Mouse (Mus musculus): ENCODE results near the gene Cyp2d10. TPM values are rescaled to one million over a fixed set of nuclear protein-coding genes. Genes with fewer than 3 reads are reported as not detected.
"Not testable (repeated sequence)": the region's sequence is repeated elsewhere in the genome, so short reads cannot be mapped to it uniquely, and the experiment has no call there.

Cyp2d10 gene
- 0.18 and 0.63 TPM in 2 replicates for polyA plus RNA-seq (2015; fragmentation: Nextera tagmentation; extraction: Ambion mirVana)

DNA sequence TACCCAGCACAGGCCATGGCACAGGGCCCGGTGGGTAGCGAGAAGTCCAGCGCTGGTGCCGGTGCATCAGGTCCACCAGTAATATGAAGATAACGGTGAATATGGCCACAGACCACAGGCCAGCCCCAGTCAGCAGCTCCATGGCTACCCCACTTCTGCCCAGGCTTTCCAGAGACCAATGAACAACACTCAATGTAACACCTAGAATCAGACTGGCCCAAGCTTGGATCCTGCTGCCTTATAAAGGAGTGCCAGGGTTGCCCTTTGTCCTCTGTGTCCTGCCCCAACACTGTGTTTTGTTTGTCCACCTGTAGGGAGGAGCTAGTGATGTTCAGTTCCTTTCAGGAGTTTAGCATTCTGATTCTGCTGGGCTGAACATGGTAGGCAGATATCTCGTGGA lies at the start of gene Cyp2d10:
Gene Cyp2d10, minus strand, starts transcription at position 215 of the 400 bp plus-strand sequence.
- Histone ChIP-seq H3K9me3 (ENCODE audit: control insufficient read depth, low read length) (no peaks in the 10 kb centered on the region), H3K4me2 (ENCODE audit: low read depth, low read length) (no peak within 1 kb of the TSS), H3K4me3 (ENCODE audit: low read length) (no peak within 1 kb of the TSS), H3K36me3 (ENCODE audit: control insufficient read depth, insufficient read depth, low read length) (no peaks in the 10 kb centered on the region), H3K9ac (ENCODE audit: low read length) (no peak within 1 kb of the TSS), H3K4me1 (replicated peaks; ENCODE audit: control insufficient read depth, insufficient read depth, low read length) (no peaks in the 10 kb centered on the region), H3K27me3 (ENCODE audit: control insufficient read depth, insufficient read depth, low read depth, low read length) (no peaks in the 10 kb centered on the region), H3K27ac (ENCODE audit: low read length) (no peak within 1 kb of the TSS)
- WGBS: 92% methylated on average over 6 of the region's 6 CpGs
- ATAC-seq (ENCODE audit: low read depth): no peak

DNA sequence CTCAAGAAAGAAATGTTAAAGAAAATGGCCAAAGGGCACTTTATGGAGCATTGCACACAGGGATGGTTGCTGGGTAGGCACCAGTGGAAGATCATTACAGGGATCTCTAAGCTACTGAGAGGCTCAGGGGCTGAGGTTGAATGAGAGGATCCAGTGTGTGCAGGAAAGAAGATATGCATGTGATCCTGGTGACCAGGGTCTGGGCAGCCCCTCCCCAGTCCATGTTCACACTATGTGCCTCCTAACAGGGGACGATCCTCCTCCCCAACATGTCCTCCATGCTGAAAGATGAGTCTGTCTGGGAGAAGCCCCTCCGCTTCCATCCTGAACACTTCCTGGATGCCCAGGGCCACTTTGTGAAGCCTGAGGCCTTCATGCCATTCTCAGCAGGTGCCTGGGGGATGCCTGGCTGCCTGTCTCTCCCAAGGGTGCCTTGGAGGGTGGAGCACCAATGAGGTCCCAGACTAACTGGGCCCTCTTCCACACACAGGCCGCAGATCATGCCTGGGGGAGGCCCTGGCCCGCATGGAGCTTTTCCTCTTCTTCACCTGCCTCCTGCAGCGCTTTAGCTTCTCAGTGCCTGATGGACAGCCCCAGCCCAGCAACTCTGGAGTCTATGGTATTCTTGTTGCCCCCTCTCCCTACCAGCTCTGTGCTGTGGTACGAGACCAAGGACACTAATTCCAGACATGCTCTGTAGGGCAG lies 49.2 kb upstream of the Cyp2d10 start:
- H3K27ac ChIP-seq (ENCODE audit: low read length); H3K27me3 ChIP-seq (ENCODE audit: control insufficient read depth, insufficient read depth, low read depth, low read length); H3K9ac ChIP-seq (ENCODE audit: low read length); H3K36me3 ChIP-seq (ENCODE audit: control insufficient read depth, insufficient read depth, low read length); H3K4me2 ChIP-seq (ENCODE audit: low read depth, low read length); H3K4me1 ChIP-seq (replicated peaks; ENCODE audit: control insufficient read depth, insufficient read depth, low read length); H3K9me3 ChIP-seq (ENCODE audit: control insufficient read depth, low read length); ATAC-seq (ENCODE audit: low read depth); H3K4me3 ChIP-seq (ENCODE audit: low read length): not testable (repeated sequence)
- 90% methylated on average over 6 of the region's 6 CpGs for WGBS

DNA sequence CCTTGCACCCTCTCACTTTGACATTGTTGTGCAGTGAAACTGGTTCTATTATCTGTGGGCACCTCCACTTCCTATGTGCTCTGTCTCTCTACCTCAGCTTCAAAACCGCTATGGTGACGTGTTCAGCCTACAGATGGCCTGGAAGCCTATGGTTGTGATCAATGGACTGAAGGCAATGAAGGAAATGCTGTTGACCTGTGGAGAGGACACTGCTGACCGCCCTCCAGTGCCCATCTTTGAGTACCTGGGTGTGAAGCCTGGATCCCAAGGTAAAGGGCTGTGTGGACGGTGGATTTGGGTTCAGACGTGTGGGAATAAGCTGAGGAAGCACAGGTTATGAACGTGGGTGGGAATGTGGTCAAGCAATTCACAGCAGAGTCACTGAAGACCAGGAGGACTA lies 46.5 kb upstream of the Cyp2d10 start:
- H3K4me2 ChIP-seq (ENCODE audit: low read depth, low read length); ATAC-seq (ENCODE audit: low read depth); H3K36me3 ChIP-seq (ENCODE audit: control insufficient read depth, insufficient read depth, low read length); H3K9me3 ChIP-seq (ENCODE audit: control insufficient read depth, low read length); H3K4me1 ChIP-seq (replicated peaks; ENCODE audit: control insufficient read depth, insufficient read depth, low read length); H3K27me3 ChIP-seq (ENCODE audit: control insufficient read depth, insufficient read depth, low read depth, low read length); H3K9ac ChIP-seq (ENCODE audit: low read length); H3K4me3 ChIP-seq (ENCODE audit: low read length); H3K27ac ChIP-seq (ENCODE audit: low read length): not testable (repeated sequence)
- 84% methylated on average over 6 of the region's 6 CpGs for WGBS

DNA sequence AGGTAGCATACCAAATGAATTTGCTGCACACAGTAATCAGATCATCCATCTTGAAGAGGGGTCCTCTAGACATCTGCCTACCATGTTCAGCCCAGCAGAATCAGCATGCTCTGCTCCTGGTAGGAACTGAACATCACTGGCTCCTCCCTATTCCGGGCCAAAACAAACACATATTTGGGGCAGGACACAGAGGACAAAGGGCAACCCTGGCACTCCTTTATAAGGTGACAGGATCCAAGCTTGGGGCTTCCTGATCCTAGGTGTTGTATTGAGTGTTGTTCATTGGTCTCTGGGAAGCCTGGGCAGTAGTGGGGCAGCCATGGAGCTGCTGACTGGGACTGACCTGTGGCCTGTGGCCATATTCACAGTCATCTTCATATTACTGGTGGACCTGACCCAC lies 45.1 kb upstream of the Cyp2d10 start:
- WGBS: 71% methylated on average over 1 of the region's 1 CpGs
- H3K27ac ChIP-seq (ENCODE audit: low read length); ATAC-seq (ENCODE audit: low read depth); H3K9me3 ChIP-seq (ENCODE audit: control insufficient read depth, low read length); H3K36me3 ChIP-seq (ENCODE audit: control insufficient read depth, insufficient read depth, low read length); H3K4me2 ChIP-seq (ENCODE audit: low read depth, low read length); H3K4me3 ChIP-seq (ENCODE audit: low read length); H3K4me1 ChIP-seq (replicated peaks; ENCODE audit: control insufficient read depth, insufficient read depth, low read length); H3K27me3 ChIP-seq (ENCODE audit: control insufficient read depth, insufficient read depth, low read depth, low read length); H3K9ac ChIP-seq (ENCODE audit: low read length): not testable (repeated sequence)

DNA sequence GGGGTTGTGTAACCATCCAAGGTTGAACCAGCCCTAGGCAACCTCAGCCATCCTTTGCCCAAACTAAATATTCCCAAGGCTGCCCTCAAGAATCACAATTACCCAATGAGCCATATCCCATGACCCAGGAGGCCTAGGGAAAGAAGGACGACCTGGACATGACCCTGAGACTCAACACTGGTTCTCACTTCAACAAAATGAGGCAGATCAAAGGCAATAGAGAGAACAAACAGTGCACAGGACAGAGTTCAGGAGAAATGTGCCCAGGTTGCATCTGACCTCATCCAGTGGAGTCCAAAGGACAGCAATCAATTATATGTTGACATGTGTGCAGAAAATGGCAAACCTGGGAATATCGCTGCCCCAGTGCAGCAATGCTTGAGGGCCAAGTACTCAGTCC lies 43.0 kb upstream of the Cyp2d10 start:
- not testable (repeated sequence) for H3K4me1 ChIP-seq (replicated peaks; ENCODE audit: control insufficient read depth, insufficient read depth, low read length); ATAC-seq (ENCODE audit: low read depth); H3K9ac ChIP-seq (ENCODE audit: low read length); H3K4me3 ChIP-seq (ENCODE audit: low read length); H3K27me3 ChIP-seq (ENCODE audit: control insufficient read depth, insufficient read depth, low read depth, low read length); H3K36me3 ChIP-seq (ENCODE audit: control insufficient read depth, insufficient read depth, low read length); H3K27ac ChIP-seq (ENCODE audit: low read length); H3K4me2 ChIP-seq (ENCODE audit: low read depth, low read length); H3K9me3 ChIP-seq (ENCODE audit: control insufficient read depth, low read length)
- WGBS: 35% methylated on average over 2 of the region's 2 CpGs

DNA sequence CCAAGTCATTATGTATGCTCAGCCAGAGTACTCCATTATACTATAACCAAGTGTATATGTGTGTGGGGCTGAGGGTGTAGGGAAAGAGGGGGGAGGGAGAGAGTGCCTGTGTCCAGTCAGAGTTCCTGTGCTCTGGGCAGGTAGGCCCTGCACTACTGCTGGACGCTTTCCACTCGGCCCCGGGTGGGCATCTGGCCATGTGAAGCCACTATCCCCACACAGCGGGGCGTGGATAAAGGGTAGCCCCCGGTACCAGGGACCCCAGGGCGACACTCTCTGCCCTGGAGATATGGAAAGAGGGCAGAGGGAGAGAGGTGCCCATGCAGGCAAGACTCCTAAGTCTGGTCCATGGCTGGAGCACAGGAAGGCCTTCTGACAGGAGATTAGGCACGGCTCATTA lies 38.2 kb upstream of the Cyp2d10 start:
- Histone ChIP-seq H3K9me3 (ENCODE audit: control insufficient read depth, low read length) (no peaks in the 10 kb centered on the region), H3K4me1 (replicated peaks; ENCODE audit: control insufficient read depth, insufficient read depth, low read length) (no peaks in the 10 kb centered on the region), H3K9ac (ENCODE audit: low read length) (no peak overlapping the region), H3K27ac (ENCODE audit: low read length) (no peak overlapping the region), H3K36me3 (ENCODE audit: control insufficient read depth, insufficient read depth, low read length) (no peaks in the 10 kb centered on the region), H3K27me3 (ENCODE audit: control insufficient read depth, insufficient read depth, low read depth, low read length) (no peaks in the 10 kb centered on the region), H3K4me3 (ENCODE audit: low read length) (no peak overlapping the region), H3K4me2 (ENCODE audit: low read depth, low read length) (no peak overlapping the region)
- ATAC-seq (ENCODE audit: low read depth): no peak
- 76% methylated on average over 8 of the region's 8 CpGs for WGBS

DNA sequence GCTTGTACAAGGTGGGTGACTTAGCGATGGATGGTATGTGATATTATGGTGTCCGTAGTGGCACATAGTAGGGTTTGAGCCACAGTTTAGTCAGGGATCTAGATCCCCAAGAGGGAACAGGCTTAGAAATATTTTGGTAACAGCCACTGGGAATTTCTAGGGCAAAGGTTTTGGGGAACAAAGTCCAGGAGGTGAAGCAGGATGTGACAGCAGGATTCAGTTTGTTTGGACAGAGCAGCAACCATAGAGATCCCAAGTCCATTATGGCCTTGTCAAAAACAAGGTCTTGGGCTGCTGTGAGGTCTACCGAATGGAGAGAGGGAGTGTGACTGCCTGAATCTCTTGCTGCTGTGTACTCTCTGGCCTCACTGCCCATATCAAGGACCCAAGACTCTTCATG lies 36.7 kb upstream of the Cyp2d10 start:
- Histone ChIP-seq H3K27me3 (ENCODE audit: control insufficient read depth, insufficient read depth, low read depth, low read length) (no peaks in the 10 kb centered on the region), H3K36me3 (ENCODE audit: control insufficient read depth, insufficient read depth, low read length) (no peaks in the 10 kb centered on the region), H3K4me1 (replicated peaks; ENCODE audit: control insufficient read depth, insufficient read depth, low read length) (no peaks in the 10 kb centered on the region), H3K4me3 (ENCODE audit: low read length) (no peak overlapping the region), H3K27ac (ENCODE audit: low read length) (no peak overlapping the region), H3K9me3 (ENCODE audit: control insufficient read depth, low read length) (no peaks in the 10 kb centered on the region), H3K4me2 (ENCODE audit: low read depth, low read length) (no peak overlapping the region), H3K9ac (ENCODE audit: low read length) (no peak overlapping the region)
- ATAC-seq (ENCODE audit: low read depth): no peak
- WGBS: 87% methylated on average over 3 of the region's 3 CpGs

DNA sequence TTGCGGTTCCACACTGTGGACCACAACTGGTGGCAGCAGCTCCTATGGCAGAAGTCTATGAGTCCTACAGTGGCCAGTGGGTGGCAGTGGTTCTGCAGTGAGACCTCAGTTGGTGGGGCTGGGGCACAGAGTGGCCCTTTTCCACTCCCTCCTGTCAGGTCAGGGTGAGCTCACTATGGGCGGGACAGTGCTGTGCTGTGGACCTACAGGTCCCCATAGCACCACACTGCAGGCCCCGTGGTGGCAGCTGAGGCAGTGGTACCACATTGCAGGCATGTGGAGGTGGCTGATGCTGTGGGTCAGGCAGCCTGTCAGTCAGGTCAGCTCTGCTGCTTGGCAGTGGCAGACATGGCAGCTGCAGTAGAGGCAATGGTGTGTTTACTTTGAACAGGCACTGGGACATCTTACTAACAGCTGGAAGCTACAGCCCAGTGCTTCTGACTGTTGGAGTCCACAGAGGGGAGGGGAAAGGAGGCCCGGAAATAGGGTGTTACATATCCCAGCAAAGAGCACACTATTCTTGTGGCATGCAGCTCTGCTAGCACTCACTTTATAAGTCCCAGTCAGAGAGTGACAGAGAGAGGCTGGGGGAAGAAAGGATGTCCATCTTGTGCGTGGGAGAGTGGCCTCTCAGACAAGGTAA lies 31.1 kb upstream of the Cyp2d10 start:
- Histone ChIP-seq H3K27ac (ENCODE audit: low read length) (no peak overlapping the region), H3K4me1 (replicated peaks; ENCODE audit: control insufficient read depth, insufficient read depth, low read length) (no peaks in the 10 kb centered on the region), H3K4me2 (ENCODE audit: low read depth, low read length) (no peak overlapping the region), H3K36me3 (ENCODE audit: control insufficient read depth, insufficient read depth, low read length) (no peaks in the 10 kb centered on the region), H3K4me3 (ENCODE audit: low read length) (no peak overlapping the region), H3K9ac (ENCODE audit: low read length) (no peak overlapping the region), H3K9me3 (ENCODE audit: control insufficient read depth, low read length) (no peaks in the 10 kb centered on the region), H3K27me3 (ENCODE audit: control insufficient read depth, insufficient read depth, low read depth, low read length) (no peaks in the 10 kb centered on the region)
- 47% methylated on average over 5 of the region's 5 CpGs for WGBS
- ATAC-seq (ENCODE audit: low read depth): peak; percentile 70

DNA sequence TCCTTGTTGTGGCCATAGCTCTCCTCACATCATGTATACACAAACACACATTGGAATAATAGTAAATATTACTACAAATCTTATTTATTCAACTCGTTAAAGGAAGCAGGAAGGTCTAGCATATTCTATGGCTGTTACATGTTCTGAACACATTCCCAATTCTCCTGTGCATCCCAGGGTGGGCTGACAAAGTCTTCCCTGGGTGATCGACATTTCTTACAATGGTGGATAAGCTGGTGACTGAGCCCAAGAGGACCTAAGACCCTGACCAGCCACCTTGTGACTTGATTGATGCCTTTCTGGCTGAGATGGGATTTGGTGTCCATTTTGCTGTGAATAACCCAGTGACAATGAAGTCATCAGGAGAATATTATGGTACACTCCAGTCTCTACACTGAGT lies 28.6 kb upstream of the Cyp2d10 start:
- ATAC-seq (ENCODE audit: low read depth): no peak

More for the DNA sequence above, 28.6 kb upstream of the Cyp2d10 start:
- H3K27me3 ChIP-seq (ENCODE audit: control insufficient read depth, insufficient read depth, low read depth, low read length): no peaks in the 10 kb centered on the region
- WGBS: 87% methylated on average over 2 of the region's 2 CpGs
- H3K27ac ChIP-seq (ENCODE audit: low read length): no peak overlapping the region
- no peak overlapping the region for H3K4me2 ChIP-seq (ENCODE audit: low read depth, low read length)
- no peak overlapping the region for H3K4me3 ChIP-seq (ENCODE audit: low read length)
- peaks cover 3% of the 10 kb centered on the region; the same call in 1 of the 2 replicates for H3K9me3 ChIP-seq (ENCODE audit: control insufficient read depth, low read length)
- no peak overlapping the region for H3K9ac ChIP-seq (ENCODE audit: low read length)
- no peaks in the 10 kb centered on the region for H3K4me1 ChIP-seq (replicated peaks; ENCODE audit: control insufficient read depth, insufficient read depth, low read length)
- H3K36me3 ChIP-seq (ENCODE audit: control insufficient read depth, insufficient read depth, low read length): no peaks in the 10 kb centered on the region

Data from lung, embryonic 16.5 days (tissue).